Mouse (Mus musculus) cortical plate, adult 2 months (tissue): ENCODE results near the gene Scrg1. TPM values are rescaled to one million over a fixed set of nuclear protein-coding genes. Genes with fewer than 3 reads are reported as not detected.
A peak's percentile ranks its signal among the peaks of the same experiment; 100 is the strongest.
"Not testable (repeated sequence)": the region's sequence is repeated elsewhere in the genome, so short reads cannot be mapped to it uniquely, and the experiment has no call there.

Experiments used
- H3K27ac ChIP-seq: fragments of 200-500 bp; 2 replicates; pipeline ENCODE4 v1.5.1; 2012; ENCODE audit warnings: low read length, control low read depth, inconsistent platforms; ENCODE audit not compliant: insufficient read depth
- H3K4me1 ChIP-seq: fragments of 200-500 bp; 2 replicates; pipeline ENCODE4 v1.6.1; 2011; ENCODE audit warnings: low read length; ENCODE audit not compliant: control insufficient read depth, insufficient read depth
- H3K4me3 ChIP-seq: fragments of 200-500 bp; 2 replicates; pipeline ENCODE4 v1.5.1; 2011; ENCODE audit warnings: mild to moderate bottlenecking, low read length, control low read depth; ENCODE audit not compliant: insufficient read depth
- CTCF ChIP-seq: fragments of 200-500 bp; IDR thresholded peaks from 2 replicates; pipeline ENCODE4 v1.5.1; 2011; ENCODE audit warnings: mild to moderate bottlenecking, control low read depth, low read length; ENCODE audit not compliant: insufficient read depth; ENCODE audit errors: extremely low read depth
- POLR2A ChIP-seq: fragments of 200-500 bp; IDR thresholded peaks from 2 replicates; pipeline ENCODE4 v1.6.1; 2011; ENCODE audit warnings: mild to moderate bottlenecking, low read length, control low read depth; ENCODE audit not compliant: insufficient read depth; ENCODE audit errors: extremely low read depth
- polyA plus RNA-seq: library from polyadenylated mRNA; depleted of rRNA; stranded (reverse); fragments of >200 nt; gene quantifications from 2 replicates; pipeline ENCODE4 v1.2.3, GENCODE M21; 2012

The Scrg1 gene
- polyA plus RNA-seq, 1 experiment = 112 TPM

- no peak for TF ChIP-seq POLR2A
- TF ChIP-seq CTCF = no peak
- Histone ChIP-seq H3K4me3 (no peak overlapping the region), H3K4me1 (no peaks in the 10 kb centered on the region), H3K27ac (no peak overlapping the region)
Measured at GRCm38 (mm10) chr8:57498847-57499511, 43.3 kb downstream of the Scrg1 start.

- TF ChIP-seq POLR2A (no peak), CTCF (peak; percentile 69)
- Histone ChIP-seq H3K4me3 (no peak overlapping the region), H3K27ac (no peak overlapping the region), H3K4me1 (no peaks in the 10 kb centered on the region)
Measured at GRCm38 (mm10) chr8:57503641-57504040, 47.9 kb downstream of the Scrg1 start.

GRCm38 (mm10) chr8:57505500-57505899, 49.8 kb downstream of the Scrg1 start:
- not testable (repeated sequence) for H3K4me3 ChIP-seq, H3K27ac ChIP-seq, H3K4me1 ChIP-seq

- Histone ChIP-seq H3K4me3 (no peak overlapping the region), H3K4me1 (no peaks in the 10 kb centered on the region), H3K27ac (no peak overlapping the region)
- no peak for TF ChIP-seq CTCF
- no peak for TF ChIP-seq POLR2A
Measured at GRCm38 (mm10) chr8:57507556-57508063, 51.9 kb downstream of the Scrg1 start.

GRCm38 (mm10) chr8:57508657-57509056, 52.9 kb downstream of the Scrg1 start:
- TF ChIP-seq POLR2A (no peak), CTCF (no peak)
- H3K27ac ChIP-seq = no peak overlapping the region

GRCm38 (mm10) chr8:57510791-57511315, 55.1 kb downstream of the Scrg1 start:
- TF ChIP-seq POLR2A (no peak), CTCF (no peak)
- peak overlapping the region; percentile 51 for H3K4me3 ChIP-seq
- H3K27ac ChIP-seq = no peak overlapping the region
- no peaks in the 10 kb centered on the region for H3K4me1 ChIP-seq

More at GRCm38 (mm10) chr8:57508657-57509056, 52.9 kb downstream of the Scrg1 start:
- H3K4me1 ChIP-seq = no peaks in the 10 kb centered on the region
- H3K4me3 ChIP-seq = no peak overlapping the region

GRCm38 (mm10) chr8:57511316-57512118, 55.8 kb downstream of the Scrg1 start, which contains the start of gene Hmgb2:
Gene Hmgb2 (plus strand): TSS chr8:57511907.
- Histone ChIP-seq H3K4me1 (no peaks in the 10 kb centered on the region), H3K4me3 (peak within 1 kb of the TSS; percentile 63), H3K27ac (peak within 1 kb of the TSS; percentile 14; the same call in 1 of the 2 replicates)
- TF ChIP-seq POLR2A = peak; percentile 82
- no peak for TF ChIP-seq CTCF

GRCm38 (mm10) chr8:57512141-57513056, 56.7 kb downstream of the Scrg1 start:
- TF ChIP-seq CTCF (no peak), POLR2A (no peak)

GRCm38 (mm10) chr8:57513178-57513661, 57.5 kb downstream of the Scrg1 start:
- H3K4me1 ChIP-seq, H3K27ac ChIP-seq: not testable (repeated sequence)
- H3K4me3 ChIP-seq = peak overlapping the region; percentile 63; the same call in 1 of the 2 replicates

More at GRCm38 (mm10) chr8:57512141-57513056, 56.7 kb downstream of the Scrg1 start:
- Histone ChIP-seq H3K4me3 (peak overlapping the region; percentile 63), H3K4me1 (no peaks in the 10 kb centered on the region), H3K27ac (peak overlapping the region; percentile 14; the same call in 1 of the 2 replicates)

- not testable (repeated sequence) for H3K27ac ChIP-seq, H3K4me3 ChIP-seq, H3K4me1 ChIP-seq
Measured at GRCm38 (mm10) chr8:57516685-57517084, 61.0 kb downstream of the Scrg1 start.
